Mouse (Mus musculus): ENCODE measurements at regions not wholly inside any gene's neighbourhood (a gene's known extent, or its start where the extent isn't known, plus 50 kb on each side); places are given as distances from the start of the nearest gene placed in this dataset.

GRCm38 (mm10) chr8:6439069-6439468 lies 1333.9 kb upstream of the Slc10a2 start:
- TF ChIP-seq MYOG (IDR thresholded peaks at IDR 0.05; ENCODE audit: control insufficient read depth, extremely low read depth, insufficient read length) (no peak), CTCF (IDR thresholded peaks at IDR 0.05; ENCODE audit: control insufficient read depth, insufficient read depth, insufficient read length) (no peak)

Data from C2C12 (cell line).